Mouse (Mus musculus) heart, postnatal 0 days (tissue): Measurements from ENCODE around the gene Psma3.

Experiments
- CTCF ChIP-seq: IDR thresholded peaks from 2 replicates; pipeline ENCODE4 v1.5.1; 2016; ENCODE audit warnings: antibody characterized with exemption, control low read depth, low read depth
- EP300 ChIP-seq: IDR thresholded peaks from 2 replicates; pipeline ENCODE4 v1.6.1; 2016; ENCODE audit warnings: antibody characterized with exemption, low read depth

DNA sequence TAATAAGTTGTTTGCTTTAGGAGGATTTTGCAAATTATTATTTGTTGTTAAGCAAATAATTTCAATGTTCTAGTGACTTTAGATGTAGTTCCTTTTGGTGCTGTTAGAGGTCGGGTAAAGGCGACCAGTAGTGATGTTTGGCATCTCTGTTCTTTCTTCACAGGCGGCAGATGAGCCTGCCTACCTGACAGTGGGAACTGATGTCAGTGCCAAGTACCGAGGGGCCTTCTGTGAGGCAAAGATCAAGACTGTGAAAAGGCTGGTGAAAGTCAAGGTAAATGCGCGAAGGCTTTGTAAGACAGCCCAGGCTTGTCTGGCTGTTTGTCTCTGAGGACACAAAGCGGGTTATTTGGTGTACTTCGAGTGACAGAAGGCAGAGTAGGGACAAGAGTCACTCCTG is 44.8 kb downstream of the Psma3 start:
- TF ChIP-seq EP300 (no peak), CTCF (no peak)
